Mouse (Mus musculus) layer of hippocampus, postnatal 36 days (tissue): ENCODE measurements at regions not wholly inside any gene's neighbourhood (a gene's known extent, or its start where the extent isn't known, plus 50 kb on each side); places are given as distances from the start of the nearest gene placed in this dataset.

Experiments used
- DNase-seq, 2 experiments: peaks; one replicate each; pipeline ENCODE4 v3.0.0; 2022

DNA sequence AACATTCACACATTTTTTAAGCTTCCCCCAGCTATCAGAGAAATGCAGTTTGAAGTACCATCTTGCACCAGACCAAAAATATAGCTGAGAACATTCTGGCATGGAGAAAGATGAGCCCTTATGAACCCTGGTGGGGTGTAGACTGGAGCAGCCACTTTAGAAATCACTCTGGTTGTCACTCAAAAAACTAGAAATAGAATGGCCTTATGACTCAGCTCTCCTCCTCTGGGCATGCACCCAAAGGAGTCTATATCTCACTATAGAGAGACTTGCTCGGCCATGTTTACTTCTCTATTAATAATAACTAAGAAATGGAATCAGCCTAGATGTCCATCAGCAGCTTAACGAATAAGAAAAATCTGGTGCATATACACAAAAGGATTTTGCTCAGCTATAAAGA, 436.5 kb upstream of the Rgma start:
- DNase-seq = no peak

DNA sequence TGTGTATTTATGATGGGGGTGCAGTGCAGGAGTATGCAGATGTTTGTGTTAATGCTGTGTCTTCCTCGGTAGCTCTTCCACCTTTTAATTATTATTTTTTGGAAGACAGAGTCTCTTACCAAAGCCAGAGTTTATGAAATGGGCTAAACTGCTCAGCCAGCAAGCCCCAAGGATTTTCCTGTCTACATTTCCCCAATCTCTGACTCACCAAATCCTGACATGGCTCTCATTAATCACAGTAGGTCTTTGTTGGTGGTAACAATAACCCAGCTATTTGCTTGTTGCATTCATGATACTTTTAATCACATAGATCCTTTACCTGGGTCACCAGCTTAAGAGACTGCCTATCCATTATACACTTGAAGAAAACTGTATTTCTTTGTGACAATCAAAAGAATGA, 427.8 kb upstream of the Rgma start:
- DNase-seq = no peak

DNA sequence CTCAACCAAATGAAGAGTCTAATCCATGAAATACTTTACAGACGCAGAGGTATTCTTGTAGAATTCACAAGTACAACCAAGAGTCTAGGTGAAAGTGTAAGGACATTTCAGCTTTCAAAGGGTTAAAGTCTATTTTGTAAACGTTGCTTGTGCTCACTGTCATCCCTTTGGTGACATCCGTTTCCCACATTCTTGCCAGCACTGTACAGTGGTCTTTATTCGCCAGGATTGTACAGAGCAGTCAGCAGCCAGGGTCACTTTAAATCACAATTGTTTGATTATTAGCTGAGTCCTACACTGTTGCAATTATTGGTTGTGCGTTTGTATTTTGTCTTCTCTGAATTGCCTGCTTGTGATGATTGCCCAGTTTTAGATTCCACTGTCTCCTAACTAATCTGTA, 427.3 kb upstream of the Rgma start:
- no peak for DNase-seq

DNA sequence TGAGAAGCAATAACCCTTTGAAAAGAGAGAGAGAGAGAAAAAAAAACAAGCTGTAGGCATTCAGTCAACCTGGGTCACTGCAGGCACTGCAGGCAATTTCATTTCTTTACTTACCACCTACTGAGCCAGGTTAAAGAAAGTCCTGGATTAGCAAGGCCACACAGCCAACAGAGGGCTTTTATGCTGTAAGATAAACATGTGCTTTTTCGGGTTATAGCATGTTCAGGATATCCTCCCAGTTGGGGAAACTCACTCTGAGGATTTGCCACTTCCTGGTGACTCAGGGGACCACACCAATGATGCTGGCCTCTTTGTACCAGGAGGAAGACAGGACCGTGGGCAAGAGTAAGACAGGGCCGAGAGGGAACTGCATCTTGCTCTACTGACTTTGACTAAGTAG, 426.6 kb upstream of the Rgma start:
- no peak for DNase-seq

DNA sequence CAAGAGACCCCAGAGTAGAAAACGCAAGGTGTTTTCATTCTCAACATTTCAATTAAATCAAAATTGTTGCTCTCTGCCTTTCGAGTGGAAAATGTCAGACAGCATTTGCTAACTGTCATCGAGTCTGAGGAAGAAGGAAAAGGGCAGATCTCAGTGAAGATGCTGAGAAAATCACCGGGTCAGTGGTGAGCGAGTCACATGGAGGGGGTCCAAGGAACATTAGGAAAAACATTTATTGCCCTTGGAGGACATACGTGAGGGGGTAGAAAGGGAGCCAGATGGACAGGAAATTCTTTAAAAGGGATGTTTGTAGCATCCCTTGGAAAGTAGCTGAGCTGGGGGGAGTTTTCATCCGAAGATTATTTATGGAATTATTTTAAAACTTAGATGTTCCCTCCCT, 425.4 kb upstream of the Rgma start:
- no peak for DNase-seq

DNA sequence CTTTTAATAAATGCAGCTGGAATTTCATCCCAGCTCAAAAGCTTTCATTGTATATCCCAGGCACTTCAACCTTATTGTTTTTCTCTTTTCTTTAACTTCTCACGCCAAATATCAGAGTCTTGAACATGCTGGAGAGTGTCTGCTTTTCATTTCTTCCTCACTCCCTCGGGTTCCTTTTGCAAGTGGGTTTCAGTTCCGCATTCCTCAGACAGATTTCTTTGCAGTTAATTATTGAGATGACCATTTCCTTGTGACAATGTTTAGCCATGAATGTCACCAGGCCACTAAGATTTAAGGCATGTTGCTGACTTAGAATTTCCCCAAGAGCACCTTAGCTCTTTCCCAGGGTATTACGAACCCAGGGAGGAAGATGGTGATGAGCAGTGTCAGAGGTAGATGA, 417.6 kb upstream of the Rgma start:
- DNase-seq = no peak

DNA sequence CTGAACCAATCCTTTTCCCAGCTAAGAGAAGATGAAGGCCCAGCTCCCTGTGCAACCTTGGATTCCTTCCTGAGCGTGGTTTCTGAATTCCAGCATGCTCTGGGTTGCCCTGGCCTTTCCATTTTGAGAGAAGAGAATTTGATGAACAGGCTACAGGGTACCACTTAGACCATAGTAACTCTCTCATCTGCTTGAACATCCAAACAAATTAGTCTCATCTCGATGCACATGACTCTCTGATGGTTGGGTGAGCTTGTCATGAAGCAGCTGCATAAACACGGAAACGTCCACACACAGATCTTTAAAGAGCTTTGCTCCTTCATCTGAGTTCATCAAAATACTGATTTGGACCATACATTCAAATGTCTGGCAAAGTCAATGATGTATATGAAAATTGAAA, 414.0 kb upstream of the Rgma start:
- DNase-seq = no peak

DNA sequence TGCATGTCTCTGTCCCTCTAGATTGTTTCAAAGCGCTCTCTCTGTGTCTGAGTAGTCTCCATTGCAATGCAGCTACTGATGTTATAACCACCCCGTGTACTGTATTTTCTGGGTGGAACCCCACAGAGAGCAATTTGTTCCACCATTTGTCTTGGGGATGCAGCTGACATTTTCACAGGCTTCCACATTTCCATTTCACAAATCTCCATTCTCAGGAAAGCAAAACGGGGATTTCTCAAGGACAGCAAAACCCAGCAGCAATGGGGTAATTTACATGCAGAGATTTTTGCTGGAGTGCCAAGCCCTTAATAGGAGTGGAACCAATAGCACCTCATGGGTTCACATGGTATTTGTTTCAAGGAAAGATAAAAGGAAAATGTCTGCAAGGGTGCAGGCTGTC, 412.5 kb upstream of the Rgma start:
- DNase-seq = no peak

DNA sequence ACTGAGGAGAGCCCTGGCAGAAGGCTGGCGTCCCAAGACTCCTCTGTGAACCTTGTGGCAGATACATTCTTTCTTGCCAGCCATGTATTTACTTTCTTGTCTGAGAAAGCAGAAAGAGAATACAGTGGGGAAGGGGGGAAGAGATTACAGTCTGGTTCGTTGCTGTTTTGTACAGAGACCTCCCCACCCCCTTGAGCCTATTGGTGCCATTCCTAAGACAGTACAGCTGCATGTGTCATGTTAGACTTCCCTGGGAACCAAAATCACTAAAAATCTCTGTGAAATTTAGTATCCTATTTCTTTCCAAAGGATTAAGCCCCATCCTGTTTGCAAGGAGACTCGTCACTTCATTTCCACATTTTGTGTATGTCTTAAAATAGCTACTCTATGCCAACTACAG, 411.4 kb upstream of the Rgma start:
- DNase-seq = no peak

DNA sequence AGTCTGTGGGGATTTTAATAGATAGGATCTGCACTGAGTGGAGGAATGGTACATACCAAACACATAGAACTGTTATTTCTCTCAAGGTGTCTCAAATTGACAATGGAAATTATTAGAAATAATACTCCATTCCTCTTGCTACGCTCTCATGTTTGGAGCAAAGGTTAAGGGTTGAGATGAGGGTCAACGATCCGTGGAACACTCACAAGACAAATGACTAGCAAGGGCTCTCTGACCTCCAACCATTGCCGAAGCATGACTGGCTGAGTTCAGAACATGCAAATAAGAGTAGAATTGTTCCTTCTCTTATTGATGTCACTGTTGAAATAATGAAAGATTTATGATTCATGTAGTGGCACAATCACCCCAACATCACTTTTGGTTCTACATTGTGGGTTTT, 407.1 kb upstream of the Rgma start:
- no peak for DNase-seq

DNA sequence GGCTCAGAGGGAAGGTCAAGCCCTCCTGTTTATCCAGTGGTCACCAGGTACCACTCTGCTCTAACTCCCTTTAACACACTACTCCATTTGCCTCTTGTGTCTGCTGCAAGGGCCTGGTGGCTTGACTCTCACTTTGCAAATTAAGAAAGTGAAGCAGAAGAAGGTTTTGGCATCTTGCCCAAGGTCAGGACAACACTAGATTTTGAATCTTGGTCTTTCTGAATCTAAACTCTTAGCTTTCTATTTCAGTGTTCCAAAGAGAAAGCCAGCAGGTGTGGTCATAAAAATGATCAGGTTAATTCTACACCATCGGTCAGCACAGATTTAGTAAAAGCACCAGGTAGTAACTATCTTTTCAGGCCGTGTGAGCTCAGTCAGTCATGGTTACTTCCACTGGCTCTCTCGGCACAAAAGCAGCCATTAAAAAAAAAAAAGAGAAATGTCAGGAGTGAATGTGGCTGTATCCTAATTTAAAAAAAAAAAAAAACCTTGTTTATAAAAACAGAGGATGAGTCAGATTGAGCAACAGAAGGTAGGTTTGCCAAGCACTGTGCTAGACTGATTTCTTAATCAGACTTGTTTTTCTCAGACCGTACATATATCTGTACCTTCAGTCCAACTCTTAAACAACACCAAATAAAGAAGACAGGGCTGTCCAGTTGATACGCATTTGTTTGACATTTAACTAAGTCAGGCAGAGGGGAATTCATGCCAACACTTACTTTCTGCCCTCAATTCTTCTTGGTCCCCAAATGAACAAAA, 403.6 kb upstream of the Rgma start:
- DNase-seq = no peak

DNA sequence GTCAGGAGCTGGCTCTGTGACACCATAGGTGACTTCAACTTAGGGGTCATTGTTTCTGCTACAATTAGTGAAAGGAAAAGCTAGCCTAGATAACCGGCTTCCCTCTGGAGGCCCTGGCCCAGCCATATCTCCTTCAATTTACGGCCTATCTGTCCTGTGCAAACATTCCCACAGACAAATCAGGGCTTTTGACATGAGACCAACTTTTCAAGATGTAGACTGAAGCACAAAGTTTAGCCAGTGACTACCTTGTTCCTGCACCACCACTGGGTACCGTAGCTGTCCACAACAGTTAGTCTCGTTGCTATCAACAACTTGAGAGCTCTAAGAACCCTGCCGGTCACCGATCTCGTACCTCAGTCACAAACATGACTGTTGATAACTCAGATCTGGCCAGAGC, 402.9 kb upstream of the Rgma start:
- DNase-seq = no peak

DNA sequence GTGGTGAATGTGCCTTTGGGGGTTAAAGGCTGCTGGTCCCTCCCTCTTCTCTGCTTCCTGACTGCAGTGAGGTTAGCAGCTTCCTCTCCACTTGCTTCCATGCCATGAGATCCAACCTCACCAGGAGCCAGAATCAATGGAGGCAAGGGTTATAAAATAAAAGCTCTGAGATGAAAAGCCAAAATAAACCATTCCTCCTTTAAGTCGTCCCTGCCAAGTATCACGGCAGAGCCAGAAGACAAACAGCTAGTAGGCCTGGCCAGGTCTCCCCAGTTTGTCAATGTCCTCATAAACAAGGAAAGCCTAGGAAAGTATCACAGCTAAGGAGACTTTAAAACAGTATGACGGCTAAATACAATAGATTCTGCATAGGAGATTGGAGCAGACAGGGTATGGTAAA, 401.5 kb upstream of the Rgma start:
- no peak for DNase-seq

DNA sequence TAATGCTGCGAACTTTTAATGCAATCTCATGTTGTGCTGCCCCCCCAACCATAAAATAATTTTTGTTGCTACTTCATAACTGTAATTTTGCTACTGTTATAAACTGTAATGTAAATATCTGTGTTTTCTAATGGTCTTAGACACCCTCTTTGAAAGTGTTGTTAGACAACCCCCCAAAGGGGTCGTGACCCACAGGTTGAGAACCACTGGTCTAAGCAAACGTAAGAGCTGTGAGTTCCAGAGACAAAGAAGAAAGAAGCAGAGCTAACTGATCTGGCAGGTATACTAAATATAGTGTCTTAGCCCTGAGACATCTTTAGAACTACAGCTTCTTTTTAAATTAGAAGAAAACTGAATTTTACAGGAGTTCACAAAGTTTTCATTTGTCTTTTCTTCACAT, 400.9 kb upstream of the Rgma start:
- no peak for DNase-seq

DNA sequence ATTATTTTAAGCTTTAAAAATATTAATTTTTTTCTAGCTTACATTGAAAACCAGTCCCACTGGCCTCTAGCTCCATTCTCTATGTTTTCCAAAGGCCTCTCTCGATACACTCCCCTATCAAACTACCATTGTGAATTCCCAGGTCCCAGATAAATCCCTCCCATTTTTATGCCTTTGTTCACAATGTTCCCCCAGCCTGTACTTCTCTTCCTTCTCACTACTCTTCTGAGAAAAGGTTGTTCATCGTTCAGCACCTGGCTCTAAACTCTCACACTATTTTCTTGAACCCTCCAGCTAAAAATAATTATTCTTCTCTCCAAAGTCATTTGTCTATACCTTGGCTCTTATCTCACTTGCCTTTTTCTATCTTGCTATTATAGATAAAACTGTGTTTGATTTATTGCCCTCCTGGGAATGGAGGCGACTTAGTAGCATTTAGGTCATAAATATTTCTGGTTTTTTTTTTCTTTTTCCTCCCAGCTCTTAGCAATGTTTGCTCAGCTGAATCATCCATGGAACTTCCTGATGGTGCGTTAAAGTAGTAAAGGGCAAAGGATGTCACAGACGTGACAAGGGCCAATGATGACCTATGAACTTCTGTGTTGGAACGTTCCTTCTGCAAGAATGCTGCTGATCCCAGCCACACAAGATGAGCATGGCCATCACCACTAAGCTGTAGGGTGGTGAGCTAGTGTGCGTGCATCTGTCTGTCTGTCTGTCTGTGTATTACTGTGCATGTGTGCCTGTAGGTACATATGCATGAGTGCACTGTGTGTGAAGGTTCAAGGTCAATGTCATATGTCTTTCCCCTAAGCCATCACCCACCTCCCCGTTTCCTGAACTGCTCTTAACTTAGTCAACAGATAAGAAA, 384.5 kb upstream of the Rgma start:
- DNase-seq = no peak

DNA sequence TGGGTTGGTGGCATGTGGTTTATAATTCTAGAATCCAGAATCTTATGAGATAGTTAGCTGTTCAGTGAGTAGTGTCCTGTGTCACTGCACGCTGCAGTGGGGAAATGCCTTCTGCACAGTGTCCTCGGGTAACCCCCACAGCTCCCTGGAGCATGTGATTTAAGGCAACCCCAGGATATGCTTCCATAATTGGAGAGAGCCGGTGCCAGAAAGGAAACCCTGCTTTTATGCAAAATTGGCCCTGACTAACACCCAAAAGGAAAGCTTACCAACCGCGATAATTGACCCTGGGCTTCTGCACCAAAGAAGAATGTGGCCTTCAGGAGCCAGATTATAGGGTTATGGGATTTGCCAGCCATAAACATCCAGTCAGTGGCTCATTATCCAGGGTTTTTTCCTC, 376.9 kb upstream of the Rgma start:
- no peak for DNase-seq

DNA sequence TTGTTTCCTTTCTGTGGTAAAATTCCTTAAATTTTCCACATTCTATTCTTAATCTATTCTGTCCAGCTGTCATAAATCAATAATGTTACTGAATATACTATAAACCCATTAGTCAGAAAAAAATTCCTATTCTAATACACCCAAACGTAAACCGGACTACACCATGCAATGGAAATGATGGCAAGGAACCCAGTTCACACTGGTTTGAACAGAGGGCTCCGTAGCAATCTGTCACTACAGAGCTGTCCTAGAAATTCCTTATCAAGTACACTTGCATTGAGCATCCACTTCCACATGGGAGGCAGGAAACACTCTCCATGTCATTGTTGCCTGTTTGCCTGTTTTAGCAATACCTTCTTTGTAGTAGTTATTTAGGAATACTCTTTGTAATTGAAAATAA, 356.2 kb upstream of the Rgma start:
- no peak for DNase-seq

DNA sequence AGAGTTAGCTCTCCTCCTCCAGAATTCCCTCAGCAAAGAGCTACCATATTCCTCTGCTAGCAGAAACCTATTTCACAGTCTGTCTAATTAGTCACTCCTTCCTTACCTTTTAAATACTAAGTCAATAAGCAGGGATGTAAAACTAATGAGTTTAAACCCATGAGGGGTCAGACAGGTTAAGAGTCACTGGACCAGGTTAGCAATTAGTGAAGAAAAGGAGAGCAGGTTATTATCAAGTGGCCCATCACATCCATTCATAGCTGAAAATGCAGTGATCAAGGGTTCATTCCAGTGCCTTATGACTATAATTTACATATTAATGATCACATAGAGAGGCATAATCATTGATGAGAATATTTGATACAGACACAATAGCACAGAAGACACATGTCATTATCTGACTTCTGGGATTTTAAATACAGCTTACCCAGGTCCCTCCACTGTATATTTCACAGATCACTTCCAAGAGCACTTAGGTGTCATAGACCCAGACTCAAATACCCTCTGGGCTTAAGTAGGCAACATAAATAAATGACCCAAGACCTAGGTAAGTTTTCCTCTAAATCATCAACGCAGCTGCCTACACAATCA, 355.4 kb upstream of the Rgma start:
- DNase-seq = no peak

DNA sequence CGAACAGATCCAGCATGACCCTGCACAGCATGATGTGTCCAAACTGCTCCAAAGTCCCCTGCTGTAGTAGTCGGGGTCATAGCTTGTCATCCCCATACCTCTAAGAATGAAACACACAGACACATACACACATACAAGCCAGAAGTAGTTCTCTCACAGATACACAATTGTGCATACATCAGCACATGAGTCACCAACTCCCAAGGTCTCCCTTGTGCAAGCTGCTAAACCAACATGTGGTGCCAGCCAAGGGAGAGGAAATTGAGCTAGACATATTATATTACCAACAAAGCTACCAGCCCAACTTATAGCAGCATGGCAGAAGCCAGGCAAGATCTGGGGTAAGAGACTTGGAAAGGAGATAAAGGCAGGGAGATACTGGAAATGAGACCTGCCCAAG, 353.5 kb upstream of the Rgma start:
- no peak for DNase-seq

DNA sequence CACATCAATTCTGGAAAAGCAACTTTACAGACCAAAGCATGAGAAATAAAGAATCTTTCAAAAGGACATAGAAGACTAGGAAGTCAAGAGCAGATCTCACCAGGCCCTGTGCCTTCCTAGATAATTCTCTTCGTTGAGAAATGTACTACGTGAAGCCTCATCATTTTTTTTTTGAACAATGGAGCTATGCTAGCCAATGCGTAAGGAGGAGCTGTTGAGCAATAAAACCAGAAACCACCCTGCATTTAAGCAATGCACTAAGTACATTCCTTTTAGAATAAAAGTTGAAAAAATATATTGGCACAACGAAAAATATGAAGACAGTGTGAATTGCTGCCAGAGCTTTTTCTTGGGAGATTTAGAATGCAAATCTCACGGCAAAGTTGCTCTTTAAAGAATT, 349.7 kb upstream of the Rgma start:
- no peak for DNase-seq

DNA sequence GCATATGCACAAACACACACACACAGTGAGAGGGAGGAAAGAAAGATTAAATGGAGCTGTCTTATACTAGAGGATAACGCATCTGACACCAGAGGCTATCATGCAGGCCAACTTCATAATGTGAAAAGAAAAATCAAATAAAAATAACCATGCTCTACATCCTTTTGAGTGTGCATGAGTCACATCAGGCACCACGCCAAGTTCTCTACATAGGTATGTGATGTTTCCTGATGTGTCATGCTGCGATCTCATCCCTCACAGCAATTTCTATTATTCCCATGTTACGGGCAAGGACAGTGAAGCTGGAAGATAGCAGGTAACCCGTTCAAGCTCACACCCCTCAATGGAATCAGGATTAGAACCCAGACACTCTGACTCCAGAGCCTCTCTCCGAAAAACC, 346.4 kb upstream of the Rgma start:
- DNase-seq = no peak

DNA sequence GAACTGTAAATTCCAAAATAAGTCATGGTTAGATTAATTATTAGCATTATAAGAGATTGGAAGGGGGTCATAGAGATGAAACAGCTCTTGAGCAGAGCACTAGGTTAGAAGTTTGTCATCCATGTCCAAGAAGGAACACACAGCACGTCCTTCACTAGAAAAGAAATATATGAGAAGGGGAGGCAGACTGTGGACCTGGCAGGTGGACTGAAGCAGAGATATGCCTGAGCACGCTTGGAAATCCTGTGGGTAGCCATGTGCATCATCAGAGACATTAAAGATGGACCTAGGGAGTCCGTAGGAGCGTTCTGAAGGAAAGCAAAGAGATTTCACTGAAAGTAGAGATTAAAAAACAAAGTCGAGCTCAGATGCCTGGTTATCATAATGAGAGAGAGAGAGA, 343.9 kb upstream of the Rgma start:
- DNase-seq = no peak

DNA sequence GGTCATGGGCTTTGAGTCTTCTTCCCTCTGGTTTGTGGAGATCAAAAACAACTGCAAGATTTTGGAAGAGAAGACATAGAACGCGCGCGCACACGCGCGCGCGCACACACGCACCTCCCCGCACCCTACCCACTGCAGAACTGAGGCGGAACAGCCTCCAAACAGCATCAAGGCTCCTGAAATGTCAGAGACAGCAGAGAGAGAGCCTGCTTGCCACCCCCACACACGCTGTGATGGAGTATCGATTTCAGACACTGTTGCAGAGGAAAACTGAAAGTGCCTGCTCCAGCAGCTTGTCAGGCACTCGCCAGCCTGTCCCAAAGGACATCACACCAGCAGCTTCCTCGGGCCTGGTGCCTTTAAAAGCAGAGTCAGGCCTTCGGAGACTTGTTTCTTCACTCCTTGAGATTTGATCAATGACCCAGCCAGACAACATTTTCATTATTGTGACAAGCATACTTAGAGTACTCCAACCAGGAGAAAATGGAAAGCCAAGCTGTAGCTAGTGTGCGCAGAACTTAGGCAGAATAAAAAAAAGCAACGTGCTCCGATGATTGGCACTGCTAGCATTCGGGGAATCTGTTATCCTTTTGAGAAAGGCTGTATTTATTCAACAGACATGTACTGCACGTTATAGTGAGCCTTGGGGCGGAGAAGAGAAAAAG, 342.9 kb upstream of the Rgma start:
- peak; percentile 64 to 71 for DNase-seq
